Mouse (Mus musculus) kidney, embryonic 15.5 days (tissue): ENCODE results near the gene Zscan20. TPM values are rescaled to one million over a fixed set of nuclear protein-coding genes. Genes with fewer than 3 reads are reported as not detected.

ENCODE experiments used
- ATAC-seq: fragments of 200-750 bp; cut with Nextera tagmentation; replicated peaks from 2 replicates; pipeline ENCODE4 v1.8.0; 2017; ENCODE audit warnings: moderate TSS enrichment; ENCODE audit not compliant: low FRiP score
- H3K27ac ChIP-seq: fragments of 300-500 bp; sonication (generic); 2 replicates; pipeline ENCODE4 v1.5.1; 2015; ENCODE audit warnings: mild to moderate bottlenecking, inconsistent platforms
- H3K27me3 ChIP-seq: fragments of 300-500 bp; sonication (generic); 2 replicates; pipeline ENCODE4 v1.6.1; 2015; ENCODE audit warnings: inconsistent platforms
- H3K36me3 ChIP-seq: fragments of 300-500 bp; sonication (generic); 2 replicates; pipeline ENCODE4 v1.6.1; 2015; ENCODE audit warnings: inconsistent platforms
- H3K4me1 ChIP-seq: fragments of 300-500 bp; sonication (generic); 2 replicates; pipeline ENCODE4 v1.6.1; 2015; ENCODE audit warnings: inconsistent platforms
- H3K4me2 ChIP-seq: fragments of 300-500 bp; sonication (generic); 2 replicates; pipeline ENCODE4 v1.6.1; 2015; ENCODE audit warnings: moderate library complexity, mild to moderate bottlenecking, inconsistent platforms
- H3K4me3 ChIP-seq: fragments of 300-500 bp; sonication (generic); replicated peaks from 2 replicates; pipeline ENCODE4 v1.5.1; 2015; ENCODE audit warnings: mild to moderate bottlenecking, inconsistent platforms
- H3K9ac ChIP-seq: fragments of 300-500 bp; sonication (generic); 2 replicates; pipeline ENCODE4 v1.6.1; 2015; ENCODE audit warnings: mild to moderate bottlenecking, inconsistent platforms
- H3K9me3 ChIP-seq: fragments of 300-500 bp; sonication (generic); replicated peaks from 2 replicates; pipeline ENCODE4 v1.6.1; 2016; ENCODE audit warnings: inconsistent platforms
- WGBS: fragments of 180-500 bp; shearing (Covaris S2); methylation state at CpG from one replicate; pipeline ENCODE4 v1.1.7; 2015; ENCODE audit warnings: mixed read lengths; 5-methylcytosine and 5-hydroxymethylcytosine counted together
- polyA plus RNA-seq: library from polyadenylated mRNA; unstranded; fragments of >200 nt; fragmentation: Nextera tagmentation; extraction: Ambion mirVana; gene quantifications from 2 replicates; pipeline ENCODE4 v1.2.1, GENCODE M21; 2015

Zscan20 gene
- polyA plus RNA-seq, result 5.7 and 6.0 TPM in 2 replicates

DNA sequence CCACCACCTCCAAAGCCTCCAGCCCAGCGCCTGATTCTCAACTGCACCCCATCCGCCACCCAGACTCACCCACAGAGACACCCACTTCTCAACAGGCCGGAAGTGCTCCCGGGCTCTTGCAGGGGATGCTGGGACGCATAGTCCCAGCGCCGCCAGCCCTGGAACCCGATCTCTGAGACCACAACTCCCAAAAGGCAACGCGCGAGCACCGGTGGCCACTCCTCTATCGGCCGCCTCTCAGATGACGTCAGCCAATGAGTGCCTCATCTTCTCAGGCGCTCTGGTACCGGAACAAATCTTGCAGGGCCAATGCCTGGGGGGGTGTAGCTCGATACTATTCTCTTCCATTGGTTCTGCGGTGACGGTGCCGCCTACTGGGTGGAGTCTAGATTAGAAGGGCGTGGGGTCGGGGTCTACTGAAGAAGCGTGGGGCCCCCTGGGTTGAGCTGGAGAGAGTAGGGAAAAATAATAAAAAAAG is at the start of gene Zscan20:
Gene Zscan20, minus strand, starts transcription at position 174 of the 478 bp plus-strand sequence.
- ATAC-seq, result peak; percentile 94
- Histone ChIP-seq H3K27ac (peak within 1 kb of the TSS; percentile 54), H3K27me3 (no peaks in the 10 kb centered on the region), H3K4me1 (peaks cover 16% of the 10 kb centered on the region), H3K9me3 (no peaks in the 10 kb centered on the region), H3K9ac (peak within 1 kb of the TSS; percentile 62), H3K36me3 (no peaks in the 10 kb centered on the region), H3K4me2 (peak within 1 kb of the TSS; percentile 75), H3K4me3 (peak within 1 kb of the TSS; percentile 74)
- WGBS, result under 1% methylated on average over 24 of the region's 24 CpGs

DNA sequence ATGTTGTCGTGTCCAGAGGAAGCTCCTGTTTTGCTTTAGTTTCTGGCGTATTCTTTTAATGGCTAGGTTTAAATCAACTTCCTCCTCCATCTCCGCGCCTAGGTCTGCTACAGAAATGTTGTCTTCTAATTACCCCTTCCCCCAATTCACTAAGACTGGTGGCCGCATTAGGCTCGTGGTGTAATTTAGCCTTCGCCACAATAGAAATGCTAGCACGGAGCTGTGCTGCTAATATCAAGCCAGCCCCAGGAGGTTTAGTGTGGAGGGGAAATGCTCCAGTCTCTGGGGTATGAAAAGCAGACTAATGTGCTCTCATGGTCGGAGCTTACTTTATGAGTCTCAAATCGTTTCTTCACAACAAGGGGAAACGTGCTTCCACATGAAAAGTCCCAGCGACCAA is 45.5 kb upstream of the Zscan20 start:
- H3K36me3 ChIP-seq, result no peaks in the 10 kb centered on the region
- H3K27ac ChIP-seq, result peak overlapping the region; percentile 84; the same call in 1 of the 2 replicates
- peak overlapping the region; percentile 84 for H3K4me3 ChIP-seq
- ATAC-seq, result no peak
- H3K9ac ChIP-seq, result peak overlapping the region; percentile 83
- 0 out of 2 replicates have a peak, but pooled peaks cover 4% of the 10 kb centered on the region for H3K27me3 ChIP-seq
- no peaks in the 10 kb centered on the region for H3K9me3 ChIP-seq
- WGBS, result 1% methylated on average over 12 of the region's 12 CpGs
- peak overlapping the region; percentile 98 for H3K4me2 ChIP-seq
- H3K4me1 ChIP-seq, result peaks cover 65% of the 10 kb centered on the region

DNA sequence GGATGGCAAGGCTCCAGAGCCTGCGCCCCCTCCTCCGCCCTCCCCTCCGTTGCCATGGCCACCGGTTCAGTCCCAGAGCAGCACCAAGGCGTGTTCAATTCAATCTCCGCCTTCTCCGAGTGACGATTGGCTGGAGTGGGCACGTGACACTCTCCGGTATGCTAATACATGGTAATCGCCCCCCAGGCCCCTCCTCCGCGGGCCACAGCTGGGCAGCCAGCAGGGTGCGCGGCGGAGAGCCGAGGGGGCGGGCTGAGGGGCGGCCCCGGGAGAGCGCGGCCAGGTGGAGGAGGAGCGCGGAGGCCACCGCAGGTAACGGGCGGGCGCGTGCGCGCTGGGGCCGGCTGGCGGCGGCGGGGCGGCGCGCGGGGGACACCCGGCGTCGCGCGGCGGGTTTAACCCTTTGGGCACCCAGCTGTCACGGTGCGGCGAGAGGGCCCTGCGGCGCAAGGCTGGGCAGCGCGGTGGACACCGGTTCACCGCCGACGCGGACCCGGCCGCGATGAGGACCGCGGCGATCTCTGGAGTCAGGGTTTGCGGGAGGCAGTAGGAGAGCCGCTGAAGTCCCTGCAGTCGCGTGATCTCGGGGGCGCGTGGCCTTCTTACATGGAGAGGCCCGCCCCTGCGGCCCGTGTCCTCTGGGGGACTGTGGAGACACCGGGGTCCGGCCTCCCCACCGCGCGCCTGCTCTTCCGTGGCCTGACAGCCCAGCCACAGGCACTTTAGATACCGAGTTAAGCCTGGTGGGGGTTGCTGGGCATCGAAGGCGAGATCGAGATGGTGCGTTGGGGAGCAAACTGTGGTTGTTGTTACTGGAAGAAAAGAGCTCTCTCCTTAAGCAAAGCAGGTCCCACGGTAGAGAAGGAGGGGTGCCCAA is 44.8 kb upstream of the Zscan20 start, which contains the start of gene Phc2:
Gene Phc2, plus strand, starts transcription at position 198 of the 877 bp plus-strand sequence.
- H3K27me3 ChIP-seq, result 0 out of 2 replicates have a peak, but pooled peaks cover 4% of the 10 kb centered on the region
- under 1% methylated on average over 85 of the region's 85 CpGs for WGBS
- ATAC-seq, result peak; percentile 98
- H3K4me1 ChIP-seq, result peaks cover 70% of the 10 kb centered on the region
- peak within 1 kb of the TSS; percentile 84 for H3K4me3 ChIP-seq
- no peaks in the 10 kb centered on the region for H3K36me3 ChIP-seq
- H3K27ac ChIP-seq, result peak within 1 kb of the TSS; percentile 84
- no peaks in the 10 kb centered on the region for H3K9me3 ChIP-seq
- peak within 1 kb of the TSS; percentile 83 for H3K9ac ChIP-seq
- peak within 1 kb of the TSS; percentile 98 for H3K4me2 ChIP-seq

DNA sequence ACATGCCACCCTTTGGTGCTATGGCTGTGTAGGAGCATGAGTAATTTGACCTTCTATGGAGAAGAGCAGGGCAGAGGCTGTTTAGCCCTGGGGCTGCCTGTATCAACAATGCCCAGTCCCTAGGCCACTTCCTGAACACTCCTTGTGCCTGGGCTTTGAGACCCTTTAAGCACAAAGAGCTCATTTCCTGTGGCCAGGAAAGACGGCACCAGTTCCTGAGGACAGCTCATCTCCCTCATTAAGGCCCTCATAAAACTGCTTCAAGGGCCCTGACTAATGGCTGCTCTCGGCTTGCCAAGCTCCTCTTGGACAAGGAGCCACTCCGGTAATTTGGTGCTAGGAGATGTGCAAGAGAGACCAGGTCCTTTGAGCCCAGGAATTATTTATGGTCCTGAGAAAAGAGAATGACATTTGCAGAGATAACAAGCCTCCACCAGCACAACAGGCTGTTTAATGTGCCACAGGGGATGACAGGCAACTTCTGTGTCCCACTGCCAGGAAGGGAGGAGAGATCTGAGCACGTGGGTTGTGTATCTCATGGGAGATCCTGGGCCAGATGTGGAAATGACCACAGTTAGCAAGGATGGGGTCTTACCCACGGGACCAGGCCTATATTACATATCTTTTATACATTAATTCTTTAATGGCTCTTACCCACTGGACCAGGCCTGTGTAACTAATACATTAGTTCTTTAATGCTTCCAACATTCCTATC is 42.8 kb upstream of the Zscan20 start:
- H3K4me2 ChIP-seq, result no peak overlapping the region
- H3K36me3 ChIP-seq, result no peaks in the 10 kb centered on the region
- peaks cover 72% of the 10 kb centered on the region for H3K4me1 ChIP-seq
- H3K9ac ChIP-seq, result no peak overlapping the region
- 15% methylated on average over 5 of the region's 5 CpGs for WGBS
- 0 out of 2 replicates have a peak, but pooled peaks cover 4% of the 10 kb centered on the region for H3K27me3 ChIP-seq
- peak overlapping the region; percentile 84 for H3K27ac ChIP-seq
- H3K4me3 ChIP-seq, result no peak overlapping the region
- ATAC-seq, result no peak
- no peaks in the 10 kb centered on the region for H3K9me3 ChIP-seq

DNA sequence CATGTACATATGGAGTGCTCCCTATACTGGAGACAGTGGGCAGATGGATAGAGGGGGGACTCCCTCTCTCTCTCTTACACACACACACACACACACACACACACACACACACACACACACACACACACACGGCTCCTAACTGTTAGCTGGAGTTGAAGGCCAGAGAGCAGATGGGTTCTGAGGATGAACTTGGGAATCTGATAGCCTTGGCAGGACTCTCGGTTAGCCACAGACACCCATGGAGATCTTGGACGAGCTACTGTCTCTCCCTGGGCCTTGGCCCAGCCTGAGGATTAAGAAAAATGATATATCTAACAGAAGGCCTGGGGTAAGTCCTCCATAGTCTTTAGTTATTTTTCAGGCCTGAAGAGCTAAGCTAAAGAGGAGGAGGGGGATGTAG is 41.6 kb upstream of the Zscan20 start:
- peak overlapping the region; percentile 84; the same call in 1 of the 2 replicates for H3K27ac ChIP-seq
- H3K36me3 ChIP-seq, result no peaks in the 10 kb centered on the region
- no peak overlapping the region for H3K4me3 ChIP-seq
- H3K4me1 ChIP-seq, result peaks cover 72% of the 10 kb centered on the region
- WGBS, result 26% methylated on average over 3 of the region's 3 CpGs
- no peak overlapping the region for H3K4me2 ChIP-seq
- H3K9ac ChIP-seq, result no peak overlapping the region
- no peak for ATAC-seq
- H3K9me3 ChIP-seq, result no peaks in the 10 kb centered on the region
- H3K27me3 ChIP-seq, result 0 out of 2 replicates have a peak, but pooled peaks cover 4% of the 10 kb centered on the region

DNA sequence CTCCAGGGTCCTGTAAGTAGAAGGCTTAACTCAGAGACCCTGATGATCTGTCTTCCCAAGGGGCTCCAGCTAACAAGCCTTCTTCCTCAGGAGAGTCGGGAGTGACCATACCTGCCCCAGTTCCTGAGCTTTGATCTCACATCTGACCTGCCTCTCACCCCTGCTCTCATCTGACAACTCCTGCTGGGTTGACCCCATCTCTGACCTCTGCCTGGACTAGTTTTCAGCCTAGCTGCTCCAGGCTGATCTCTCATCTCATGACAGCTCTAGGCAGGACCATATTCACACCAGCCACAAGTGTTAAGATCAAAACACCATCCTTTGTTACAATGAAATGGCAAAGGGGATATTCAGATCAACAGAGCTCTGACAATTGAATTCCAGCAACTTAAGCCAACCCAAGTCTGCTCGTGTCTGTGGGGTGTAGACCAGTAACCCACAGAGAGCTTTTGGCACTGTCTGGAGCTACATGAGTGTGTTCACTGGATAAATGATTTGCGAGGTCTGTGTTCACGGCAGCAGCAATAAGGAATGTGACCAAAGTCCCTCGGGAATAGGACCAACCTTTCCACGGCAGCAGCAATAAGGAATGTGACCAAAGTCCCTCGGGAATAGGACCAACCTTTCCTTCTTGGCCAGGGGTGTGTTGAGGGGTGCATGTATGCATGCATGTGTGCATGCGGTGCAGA is 38.8 kb upstream of the Zscan20 start:
- Histone ChIP-seq H3K9ac (no peak overlapping the region), H3K27ac (peak overlapping the region; percentile 62; the same call in 1 of the 2 replicates), H3K4me2 (no peak overlapping the region), H3K36me3 (no peaks in the 10 kb centered on the region), H3K9me3 (no peaks in the 10 kb centered on the region), H3K4me1 (peaks cover 62% of the 10 kb centered on the region), H3K27me3 (no peaks in the 10 kb centered on the region), H3K4me3 (no peak overlapping the region)
- ATAC-seq, result peak; percentile 37; the same call in 1 of the 2 replicates
- 42% methylated on average over 8 of the region's 8 CpGs for WGBS

DNA sequence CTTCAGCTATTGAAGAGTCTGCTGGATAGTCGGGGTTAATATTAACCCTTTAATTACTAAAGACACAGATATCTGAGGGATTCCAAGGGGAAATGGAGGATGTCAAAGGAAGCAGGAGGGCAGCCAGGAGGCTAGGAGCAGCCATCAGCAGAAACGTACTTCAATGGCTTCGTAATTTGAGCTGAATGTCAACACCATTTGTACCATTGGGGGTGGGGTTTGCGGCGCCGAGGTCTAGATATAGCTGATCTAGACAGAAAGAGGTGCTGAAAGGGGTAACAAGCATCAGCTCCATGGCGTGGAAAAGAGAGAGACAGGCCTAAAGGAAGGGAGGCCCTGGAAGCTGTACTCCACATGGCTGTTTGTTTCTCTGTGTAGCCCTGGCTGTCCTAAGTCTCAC is 36.9 kb upstream of the Zscan20 start:
- H3K36me3 ChIP-seq, result no peaks in the 10 kb centered on the region
- H3K27ac ChIP-seq, result peak overlapping the region; percentile 54; the same call in 1 of the 2 replicates
- H3K4me3 ChIP-seq, result no peak overlapping the region
- WGBS, result 7% methylated on average over 7 of the region's 7 CpGs
- H3K4me1 ChIP-seq, result peaks cover 61% of the 10 kb centered on the region
- H3K27me3 ChIP-seq, result no peaks in the 10 kb centered on the region
- H3K9ac ChIP-seq, result no peak overlapping the region
- no peaks in the 10 kb centered on the region for H3K9me3 ChIP-seq
- 0 out of 2 replicates have a peak overlapping the region, but pooled peaks have one; percentile 15 for H3K4me2 ChIP-seq
- no peak for ATAC-seq

DNA sequence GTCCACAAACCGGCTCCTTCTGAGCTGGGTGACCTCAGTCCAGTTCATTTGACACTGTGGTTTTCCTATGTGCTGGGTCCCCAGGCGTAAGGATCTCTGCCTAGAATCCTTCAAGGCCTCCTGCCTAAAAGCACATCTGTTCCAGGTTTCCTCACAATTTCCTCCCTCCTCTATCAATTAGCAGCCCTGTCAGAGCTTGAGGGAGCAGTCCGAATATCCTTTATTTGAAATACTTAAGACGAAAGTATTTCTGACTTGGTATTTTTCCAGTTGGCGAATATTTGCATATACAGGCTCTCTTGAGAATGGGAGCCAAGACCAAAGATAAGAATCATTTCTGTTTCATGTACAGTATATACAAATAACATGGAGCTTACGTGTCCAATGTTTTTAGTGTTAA is 36.0 kb upstream of the Zscan20 start:
- ATAC-seq, result no peak

DNA sequence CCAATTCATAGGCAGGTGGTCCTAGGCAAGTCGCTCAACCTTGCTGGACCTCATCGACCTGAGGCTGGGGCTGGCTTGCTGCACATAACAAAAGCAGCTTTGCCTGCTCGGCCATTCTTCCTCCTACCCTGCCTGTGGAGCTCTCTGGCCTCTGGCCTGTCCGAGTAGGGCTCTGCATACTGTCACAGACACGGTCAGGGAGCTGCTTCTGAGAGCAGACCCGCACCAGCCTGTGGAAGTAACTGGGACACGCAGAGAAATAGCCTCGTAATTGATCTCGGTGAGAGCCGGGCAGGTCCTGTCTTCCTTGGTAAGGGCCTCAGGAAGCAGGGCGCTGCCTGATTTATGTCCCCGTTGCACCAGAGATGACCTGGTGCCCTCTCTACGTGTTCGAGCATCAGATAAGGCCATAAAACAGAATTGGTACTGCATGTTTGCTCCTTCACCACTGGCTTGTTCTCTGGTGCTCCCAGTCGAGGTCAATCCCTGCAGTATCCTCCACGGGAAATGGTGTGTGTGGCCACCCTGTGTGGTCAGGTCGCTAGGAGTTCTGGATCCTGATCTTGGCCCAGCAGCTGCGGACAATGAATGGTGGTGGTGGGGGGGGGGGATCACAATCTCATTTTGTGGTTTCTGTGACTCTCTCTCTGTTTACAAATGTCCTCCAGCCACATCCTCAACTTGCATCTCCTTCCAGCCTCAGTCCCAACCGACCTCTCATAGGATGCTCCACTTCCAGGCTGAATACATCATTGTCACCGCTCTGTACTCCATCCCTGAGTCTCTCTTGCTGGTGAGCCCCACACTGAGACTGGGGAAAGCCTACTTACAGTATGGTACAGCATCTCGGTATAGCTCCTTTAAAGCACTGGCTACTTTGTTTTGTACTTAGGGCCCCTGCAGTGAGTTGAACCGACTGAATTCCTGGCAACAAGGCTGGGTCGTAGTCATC is 32.1 kb upstream of the Zscan20 start:
- no peaks in the 10 kb centered on the region for H3K36me3 ChIP-seq
- 13% methylated on average over 23 of the region's 23 CpGs for WGBS
- ATAC-seq, result peak; percentile 30; the same call in 1 of the 2 replicates
- no peak overlapping the region for H3K4me2 ChIP-seq
- no peak overlapping the region for H3K9ac ChIP-seq
- no peak overlapping the region for H3K4me3 ChIP-seq
- no peaks in the 10 kb centered on the region for H3K9me3 ChIP-seq
- H3K27ac ChIP-seq, result peak overlapping the region; percentile 65
- peaks cover 58% of the 10 kb centered on the region for H3K4me1 ChIP-seq
- H3K27me3 ChIP-seq, result no peaks in the 10 kb centered on the region

More for the DNA sequence above, 36.0 kb upstream of the Zscan20 start:
- Histone ChIP-seq H3K9me3 (no peaks in the 10 kb centered on the region), H3K4me1 (peaks cover 63% of the 10 kb centered on the region), H3K36me3 (no peaks in the 10 kb centered on the region), H3K27me3 (no peaks in the 10 kb centered on the region), H3K4me3 (no peak overlapping the region), H3K27ac (peak overlapping the region; percentile 14), H3K9ac (no peak overlapping the region), H3K4me2 (no peak overlapping the region)
- 55% methylated on average over 6 of the region's 6 CpGs for WGBS

DNA sequence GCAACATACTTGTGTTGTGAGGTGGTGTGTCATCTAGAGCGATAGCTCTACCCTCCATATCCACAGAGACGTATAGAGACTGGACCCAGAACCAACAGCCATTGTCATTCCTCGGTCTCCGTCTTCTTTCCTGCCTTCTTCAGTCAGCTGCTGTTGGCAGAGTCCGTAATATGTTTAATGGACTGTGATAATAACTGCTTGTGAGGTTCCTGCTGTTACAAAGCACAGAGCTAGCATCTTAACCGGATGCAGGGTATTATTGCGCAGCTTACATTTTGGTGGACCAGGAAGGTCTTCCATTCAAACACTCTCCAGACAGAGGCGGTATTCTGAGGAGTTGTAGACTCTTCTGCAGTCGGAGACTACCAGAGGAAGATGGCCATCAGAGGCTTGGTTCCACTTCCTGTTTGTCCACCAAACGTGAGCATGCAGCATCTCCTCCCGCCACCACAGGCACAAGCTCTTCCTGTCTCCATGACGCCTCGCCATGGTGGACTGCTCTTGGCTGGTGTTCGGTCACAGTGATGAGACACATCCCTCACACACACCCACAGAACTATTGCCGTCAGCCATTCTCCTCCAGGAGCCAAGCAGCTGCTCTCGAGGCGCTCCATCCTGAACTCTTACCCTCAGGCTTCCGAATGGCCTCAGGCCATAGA is 28.5 kb upstream of the Zscan20 start:
- no peak for ATAC-seq
- no peak overlapping the region for H3K9ac ChIP-seq
- H3K4me1 ChIP-seq, result peaks cover 64% of the 10 kb centered on the region
- no peak overlapping the region for H3K4me2 ChIP-seq
- H3K27ac ChIP-seq, result peak overlapping the region; percentile 89
- WGBS, result 81% methylated on average over 18 of the region's 18 CpGs
- no peaks in the 10 kb centered on the region for H3K27me3 ChIP-seq
- no peak overlapping the region for H3K4me3 ChIP-seq
- H3K9me3 ChIP-seq, result no peaks in the 10 kb centered on the region
- no peaks in the 10 kb centered on the region for H3K36me3 ChIP-seq
